Mouse (Mus musculus) forebrain, embryonic 10.5 days (tissue): ENCODE measurements around the gene Prok2. TPM values are rescaled to one million over a fixed set of nuclear protein-coding genes. Genes with fewer than 3 reads are reported as not detected.

Experiments
- DNase-seq: peaks from one replicate; pipeline ENCODE4 v3.0.0-alpha.2; 2017; ENCODE audit warnings: low spot score; ENCODE audit errors: extremely low spot score
- H3K27ac ChIP-seq: fragments of 300-500 bp; sonication (generic); 2 replicates; pipeline ENCODE4 v1.5.1; 2016; ENCODE audit warnings: mild to moderate bottlenecking
- H3K27me3 ChIP-seq: fragments of 300-500 bp; sonication (generic); 2 replicates; pipeline ENCODE4 v1.6.1; 2016; ENCODE audit warnings: mild to moderate bottlenecking; ENCODE audit not compliant: poor library complexity, severe bottlenecking
- H3K36me3 ChIP-seq: fragments of 300-500 bp; sonication (generic); replicated peaks from 2 replicates; pipeline ENCODE4 v1.6.1; 2016; ENCODE audit warnings: mild to moderate bottlenecking, moderate library complexity
- H3K4me1 ChIP-seq: fragments of 300-500 bp; sonication (generic); 2 replicates; pipeline ENCODE4 v1.6.1; 2016
- H3K4me3 ChIP-seq: fragments of 300-500 bp; sonication (generic); 2 replicates; pipeline ENCODE4 v1.5.1; 2016; ENCODE audit warnings: mild to moderate bottlenecking, moderate library complexity
- H3K9me3 ChIP-seq: fragments of 300-500 bp; sonication (generic); 2 replicates; pipeline ENCODE4 v1.6.1; 2016; ENCODE audit warnings: mild to moderate bottlenecking, moderate library complexity
- WGBS: fragments of 180-500 bp; shearing (Covaris S2); methylation state at CpG from one replicate; pipeline ENCODE4 v1.1.7; 2016; 5-methylcytosine and 5-hydroxymethylcytosine counted together
- polyA plus RNA-seq: library from polyadenylated mRNA; unstranded; fragments of >200 nt; fragmentation: Nextera tagmentation; extraction: Ambion mirVana; gene quantifications from 2 replicates; pipeline ENCODE4 v1.2.1, GENCODE M21; 2016

Prok2 gene
- polyA plus RNA-seq = 0.73 and 1.2 TPM in 2 replicates

DNA sequence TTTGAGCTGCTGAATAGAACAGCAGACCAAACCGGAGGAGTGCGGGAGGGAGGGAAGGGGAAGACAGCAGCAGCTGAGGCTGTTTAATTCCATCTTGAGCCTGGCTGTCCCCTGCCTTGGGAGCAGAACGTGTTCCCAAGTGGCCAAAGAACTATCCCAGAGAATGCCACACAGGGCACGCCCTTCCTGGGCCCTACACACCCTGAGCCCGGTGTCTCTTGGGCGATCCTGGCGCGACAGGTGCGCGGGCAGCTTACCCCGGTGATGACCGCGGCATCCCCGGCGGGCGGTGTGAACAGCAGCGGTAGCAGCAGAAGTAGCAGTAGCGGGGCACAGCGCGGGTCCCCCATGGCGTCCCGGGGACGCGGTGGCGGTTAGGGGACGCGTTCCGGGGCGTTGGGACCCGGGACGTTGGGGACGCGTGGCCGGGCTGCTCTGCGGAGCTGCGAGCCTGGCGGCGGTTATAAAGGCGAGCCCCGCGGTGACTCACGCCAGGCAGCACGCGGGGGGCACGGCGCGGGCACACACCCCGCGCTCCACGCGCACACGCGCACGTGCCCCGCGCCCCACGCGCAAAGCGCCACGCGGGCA, at the start of gene Prok2:
Prok2 (minus strand) TSS at position 422 of the 591 bp plus-strand sequence.
- Histone ChIP-seq H3K27me3 (peaks cover 85% of the 10 kb centered on the region), H3K27ac (peak within 1 kb of the TSS; percentile 76)
- WGBS = under 1% methylated on average over 61 of the region's 61 CpGs

GRCm38 (mm10) chr6:99774680-99775079, 48.5 kb upstream of the Prok2 start:
- Histone ChIP-seq H3K27me3 (no peaks in the 10 kb centered on the region), H3K27ac (no peak overlapping the region), H3K36me3 (no peaks in the 10 kb centered on the region), H3K4me3 (no peak overlapping the region), H3K9me3 (no peaks in the 10 kb centered on the region), H3K4me1 (no peaks in the 10 kb centered on the region)
- DNase-seq = no peak
- 80% methylated on average over 10 of the region's 10 CpGs for WGBS

More for the DNA sequence above, at the start of gene Prok2:
- Histone ChIP-seq H3K4me1 (peaks cover 17% of the 10 kb centered on the region), H3K9me3 (no peaks in the 10 kb centered on the region), H3K36me3 (no peaks in the 10 kb centered on the region), H3K4me3 (peak within 1 kb of the TSS; percentile 67)
- peak; percentile 46 for DNase-seq

DNA sequence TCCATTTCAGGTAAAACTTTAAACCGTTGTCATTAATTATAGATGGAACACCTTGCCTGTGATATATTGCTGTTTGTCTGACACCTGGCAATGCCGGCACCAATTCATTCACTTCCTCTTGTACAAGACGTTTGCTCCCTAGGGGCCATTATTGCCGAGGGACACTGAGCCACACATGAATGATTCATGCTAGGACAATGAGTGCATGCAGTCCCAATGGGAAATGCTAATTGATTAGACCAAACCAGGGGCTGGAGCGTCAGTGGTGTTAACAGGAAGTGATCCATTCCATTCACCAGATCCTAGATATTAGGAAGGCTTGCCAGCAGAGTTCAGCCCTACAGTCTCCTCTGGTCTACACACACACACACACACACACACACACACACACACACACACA, 42.3 kb upstream of the Prok2 start:
- WGBS = 69% methylated on average over 5 of the region's 5 CpGs
- no peak for DNase-seq
- Histone ChIP-seq H3K27ac (no peak overlapping the region), H3K4me3 (no peak overlapping the region), H3K4me1 (0 out of 2 replicates have a peak, but pooled peaks cover 4% of the 10 kb centered on the region), H3K27me3 (no peaks in the 10 kb centered on the region), H3K9me3 (no peaks in the 10 kb centered on the region), H3K36me3 (no peaks in the 10 kb centered on the region)

GRCm38 (mm10) chr6:99764916-99765315, 38.7 kb upstream of the Prok2 start:
- no peaks in the 10 kb centered on the region for H3K27me3 ChIP-seq
- DNase-seq = no peak
- no peaks in the 10 kb centered on the region for H3K9me3 ChIP-seq
- no peak overlapping the region for H3K4me3 ChIP-seq
- 88% methylated on average over 3 of the region's 3 CpGs for WGBS
- H3K4me1 ChIP-seq = 0 out of 2 replicates have a peak, but pooled peaks cover 12% of the 10 kb centered on the region
- H3K36me3 ChIP-seq = no peaks in the 10 kb centered on the region
- H3K27ac ChIP-seq = no peak overlapping the region

DNA sequence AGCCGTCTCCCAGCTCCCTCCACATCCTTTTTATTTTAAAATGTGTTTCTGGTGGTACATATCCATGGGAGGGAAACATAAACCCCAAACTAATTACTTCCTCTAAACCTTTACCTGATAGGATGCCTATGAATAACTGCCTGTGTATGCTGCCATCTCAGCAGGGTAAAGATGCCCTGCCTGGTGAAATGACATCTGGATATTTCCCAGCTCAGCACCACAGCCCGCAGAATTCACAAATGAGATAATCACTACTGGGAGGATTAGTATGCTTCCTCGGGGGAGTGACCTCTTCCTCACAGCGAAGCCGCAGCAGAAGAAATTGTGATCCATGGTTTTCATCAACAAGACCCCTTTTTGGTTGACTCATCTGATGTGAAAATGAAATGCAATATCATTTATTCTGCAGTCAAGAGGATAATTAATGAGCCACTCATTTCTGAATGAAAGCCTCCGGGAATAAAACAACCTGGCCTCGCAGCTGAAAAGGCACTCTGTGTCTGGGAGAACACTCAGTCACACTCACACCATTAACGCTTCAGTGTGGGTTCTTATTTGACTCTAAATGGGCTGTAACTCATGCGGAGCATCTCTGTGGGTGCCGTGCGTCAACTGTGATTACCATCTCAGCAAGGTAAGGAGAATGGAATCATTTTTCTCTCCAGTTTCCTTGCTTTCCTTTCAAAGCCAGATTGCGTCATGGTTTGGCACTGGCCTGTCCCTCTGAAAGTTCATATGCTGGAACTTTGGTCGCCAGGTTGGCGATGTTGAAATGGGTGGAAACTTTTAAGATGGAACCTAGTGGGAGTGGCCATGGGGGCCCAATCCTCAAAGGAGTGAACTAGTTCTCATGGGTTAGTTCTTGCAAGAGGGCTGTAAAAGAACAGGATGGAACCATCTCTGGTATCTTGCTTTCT, 36.1 kb upstream of the Prok2 start:
- Histone ChIP-seq H3K36me3 (no peaks in the 10 kb centered on the region), H3K4me1 (0 out of 2 replicates have a peak, but pooled peaks cover 7% of the 10 kb centered on the region), H3K9me3 (no peaks in the 10 kb centered on the region), H3K27ac (no peak overlapping the region), H3K27me3 (no peaks in the 10 kb centered on the region), H3K4me3 (no peak overlapping the region)
- 86% methylated on average over 14 of the region's 14 CpGs for WGBS
- no peak for DNase-seq

DNA sequence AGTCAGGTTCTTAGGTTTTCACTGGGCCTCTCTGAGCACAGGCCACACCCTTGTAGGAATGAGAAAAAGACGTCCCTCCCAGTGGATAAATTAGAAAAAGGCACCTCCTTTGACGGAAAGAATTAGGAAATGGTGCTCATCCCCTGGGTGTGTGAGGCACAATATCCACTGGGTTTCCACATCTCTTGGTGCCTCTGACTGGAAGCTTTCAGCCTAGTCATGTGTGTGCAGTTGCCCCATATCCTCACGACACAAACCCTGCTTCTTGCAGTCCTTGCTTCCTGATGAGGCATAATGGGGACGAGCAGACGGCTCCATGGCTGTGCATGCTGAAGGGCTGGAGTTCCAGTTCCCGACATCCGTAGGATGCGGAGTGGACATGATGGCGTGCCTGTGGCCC, 29.9 kb upstream of the Prok2 start:
- Histone ChIP-seq H3K36me3 (no peaks in the 10 kb centered on the region), H3K27ac (no peak overlapping the region), H3K27me3 (no peaks in the 10 kb centered on the region), H3K9me3 (no peaks in the 10 kb centered on the region), H3K4me1 (no peaks in the 10 kb centered on the region), H3K4me3 (no peak overlapping the region)
- DNase-seq = no peak
- whole genome bisulfite sequencing = 85% methylated on average over 9 of the region's 9 CpGs

GRCm38 (mm10) chr6:99751308-99751707, 25.1 kb upstream of the Prok2 start:
- H3K27ac ChIP-seq = no peak overlapping the region
- no peak for DNase-seq
- no peaks in the 10 kb centered on the region for H3K36me3 ChIP-seq
- H3K27me3 ChIP-seq = no peaks in the 10 kb centered on the region
- H3K9me3 ChIP-seq = no peaks in the 10 kb centered on the region
- 80% methylated on average over 6 of the region's 6 CpGs for WGBS
- no peaks in the 10 kb centered on the region for H3K4me1 ChIP-seq
- no peak overlapping the region for H3K4me3 ChIP-seq

DNA sequence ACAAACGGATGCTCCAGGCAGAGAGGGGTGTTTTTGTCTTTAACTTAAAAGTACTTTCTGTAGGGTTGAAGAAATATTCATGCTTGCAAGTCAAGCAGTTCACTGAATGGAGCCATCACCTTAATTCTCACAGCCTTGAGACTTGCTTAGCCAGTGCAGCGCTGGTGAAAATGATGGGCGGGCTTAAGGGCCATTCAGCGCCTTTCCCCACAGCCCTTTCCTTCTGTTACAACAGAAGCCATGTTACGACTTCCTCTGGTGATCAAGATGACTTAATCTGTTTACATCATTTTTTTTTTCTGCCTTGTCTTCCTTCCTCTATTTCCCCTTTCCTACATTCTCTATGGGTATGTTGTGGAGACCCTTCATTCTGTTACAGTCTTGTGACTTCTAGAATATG, 20.1 kb upstream of the Prok2 start:
- Histone ChIP-seq H3K36me3 (no peaks in the 10 kb centered on the region), H3K27me3 (no peaks in the 10 kb centered on the region), H3K4me3 (no peak overlapping the region), H3K27ac (no peak overlapping the region), H3K9me3 (no peaks in the 10 kb centered on the region), H3K4me1 (no peaks in the 10 kb centered on the region)
- whole genome bisulfite sequencing = 92% methylated on average over 5 of the region's 5 CpGs
- DNase-seq = no peak

- Histone ChIP-seq H3K4me3 (no peak overlapping the region), H3K9me3 (no peaks in the 10 kb centered on the region), H3K36me3 (no peaks in the 10 kb centered on the region), H3K27ac (no peak overlapping the region), H3K27me3 (no peaks in the 10 kb centered on the region), H3K4me1 (no peaks in the 10 kb centered on the region)
- DNase-seq = no peak
- WGBS = 78% methylated on average over 3 of the region's 3 CpGs
Measured at GRCm38 (mm10) chr6:99742866-99743265, 16.7 kb upstream of the Prok2 start.

DNA sequence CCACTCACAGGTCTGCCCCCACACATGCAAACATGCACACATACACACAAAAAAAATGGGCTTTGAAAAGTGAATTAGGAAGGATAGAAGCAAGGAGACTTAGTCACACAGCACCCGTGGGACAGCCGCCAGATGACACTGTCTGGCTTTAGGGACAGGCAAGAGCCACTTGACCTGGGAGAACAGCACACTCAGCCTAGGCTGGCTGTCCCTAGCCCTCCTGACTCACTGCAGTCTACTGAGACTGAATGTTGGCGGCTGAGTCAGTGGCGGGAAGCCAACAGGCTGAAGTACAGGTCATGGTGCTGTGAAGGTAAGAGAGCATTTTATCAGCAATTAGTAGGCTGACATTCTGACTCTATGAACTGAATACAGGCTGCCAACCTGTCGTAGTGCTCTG, 8.5 kb upstream of the Prok2 start:
- Histone ChIP-seq H3K27me3 (peaks cover 12% of the 10 kb centered on the region), H3K36me3 (no peaks in the 10 kb centered on the region), H3K4me1 (no peaks in the 10 kb centered on the region), H3K9me3 (no peaks in the 10 kb centered on the region), H3K4me3 (no peak overlapping the region), H3K27ac (no peak overlapping the region)
- WGBS = 87% methylated on average over 5 of the region's 5 CpGs
- no peak for DNase-seq

- Histone ChIP-seq H3K4me3 (no peak overlapping the region), H3K9me3 (no peaks in the 10 kb centered on the region), H3K27me3 (peaks cover 32% of the 10 kb centered on the region), H3K4me1 (no peaks in the 10 kb centered on the region), H3K27ac (no peak overlapping the region), H3K36me3 (no peaks in the 10 kb centered on the region)
- WGBS = 89% methylated on average over 8 of the region's 8 CpGs
- no peak for DNase-seq
Measured at GRCm38 (mm10) chr6:99732673-99733072, 6.5 kb upstream of the Prok2 start.

DNA sequence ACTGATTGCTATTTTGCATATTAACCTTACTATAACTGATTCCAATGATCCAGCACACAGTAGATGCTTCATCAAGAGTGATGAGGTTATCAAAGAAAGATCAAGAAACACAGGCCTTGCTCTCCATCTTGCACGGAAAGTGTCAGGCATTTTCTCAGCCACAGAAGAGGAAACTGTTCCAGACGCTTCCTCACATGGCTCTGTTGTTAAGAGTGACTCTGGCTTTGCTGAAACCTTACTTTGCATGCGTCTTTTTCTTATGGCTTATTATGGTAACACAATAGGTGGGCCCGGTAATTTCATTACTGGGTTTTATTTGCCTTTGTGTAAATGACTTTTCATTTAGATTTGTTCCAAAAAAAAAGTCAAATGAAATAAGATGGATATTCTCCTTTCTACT, 5.7 kb upstream of the Prok2 start:
- Histone ChIP-seq H3K4me1 (peaks cover under 1% of the 10 kb centered on the region), H3K36me3 (no peaks in the 10 kb centered on the region), H3K4me3 (no peak overlapping the region), H3K9me3 (no peaks in the 10 kb centered on the region), H3K27ac (no peak overlapping the region), H3K27me3 (peaks cover 40% of the 10 kb centered on the region)
- 86% methylated on average over 4 of the region's 4 CpGs for WGBS
- DNase-seq = no peak

DNA sequence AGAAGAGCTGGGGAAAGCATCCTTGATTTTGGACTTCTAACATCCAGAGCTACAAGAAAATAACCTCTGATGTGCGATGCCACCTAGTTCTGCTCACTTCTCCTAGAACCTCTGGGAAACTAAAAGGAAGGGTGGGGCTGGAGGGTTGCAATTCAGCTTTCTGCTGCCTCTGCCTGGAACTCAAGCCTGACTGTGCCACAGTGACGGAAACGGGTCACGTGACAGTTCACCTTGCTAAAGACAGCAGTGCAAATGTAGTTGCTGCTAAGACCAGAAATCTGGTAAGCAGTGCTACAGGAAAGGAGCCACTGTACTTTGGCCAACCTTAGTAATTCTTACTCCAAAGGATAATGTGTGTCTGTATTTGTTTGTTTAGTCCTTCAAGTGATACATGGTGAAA, 3.7 kb upstream of the Prok2 start:
- Histone ChIP-seq H3K36me3 (no peaks in the 10 kb centered on the region), H3K9me3 (no peaks in the 10 kb centered on the region), H3K4me3 (no peak overlapping the region), H3K27me3 (peaks cover 56% of the 10 kb centered on the region), H3K4me1 (peaks cover 17% of the 10 kb centered on the region), H3K27ac (no peak overlapping the region)
- WGBS = 86% methylated on average over 4 of the region's 4 CpGs
- DNase-seq = no peak
